Mouse (Mus musculus): ENCODE data around the gene Gjb4.
A peak's percentile ranks its signal among the peaks of the same experiment; 100 is the strongest.

GRCm38 (mm10) chr4:127377344-127377743, 23.5 kb upstream of the Gjb4 start:
- TF ChIP-seq CTCF (IDR thresholded peaks at IDR 0.05; ENCODE audit: extremely low read depth, insufficient read depth, insufficient read length, insufficient replicate concordance), result peak; percentile 21; the same call in 1 of the 2 replicates
- no peak for TF ChIP-seq POLR2A (IDR thresholded peaks at IDR 0.05; ENCODE audit: low read depth, low read length)

Data from spleen, adult 2 months (tissue).